Mouse (Mus musculus): ENCODE results near the gene Fam114a1. TPM values are rescaled to one million over a fixed set of nuclear protein-coding genes. Genes with fewer than 3 reads are reported as not detected.
A peak's percentile ranks its signal among the peaks of the same experiment; 100 is the strongest.

Fam114a1 gene
- polyA plus RNA-seq, 1 experiment, result 18.9 TPM

- Histone ChIP-seq H3K27ac (ENCODE audit: insufficient read depth, low read depth, low read length) (no peak overlapping the region), H3K4me3 (ENCODE audit: low read depth, low read length) (no peak overlapping the region), H3K36me3 (ENCODE audit: control insufficient read depth, insufficient read depth, low read length) (peaks cover 14% of the 10 kb centered on the region), H3K4me1 (ENCODE audit: control insufficient read depth, insufficient read depth, insufficient read length, low read length) (no peaks in the 10 kb centered on the region), H3K27me3 (ENCODE audit: control insufficient read depth, insufficient read depth, low read length) (no peaks in the 10 kb centered on the region)
- 77% methylated on average over 7 of the region's 7 CpGs for WGBS
- TF ChIP-seq POLR2A (IDR thresholded peaks at IDR 0.05; ENCODE audit: low read depth, low read length) (no peak), CTCF (IDR thresholded peaks at IDR 0.05; ENCODE audit: extremely low read depth, insufficient read length, insufficient replicate concordance, low read depth, low read length) (no peak)
Measured at GRCm38 (mm10) chr5:65003946-65004535, 34.2 kb downstream of the Fam114a1 start.

GRCm38 (mm10) chr5:65005251-65005650 lies 35.4 kb downstream of the Fam114a1 start:
- no peak overlapping the region for H3K4me3 ChIP-seq (ENCODE audit: low read depth, low read length)
- TF ChIP-seq POLR2A (IDR thresholded peaks at IDR 0.05; ENCODE audit: low read depth, low read length), result no peak
- TF ChIP-seq CTCF (IDR thresholded peaks at IDR 0.05; ENCODE audit: extremely low read depth, insufficient read length, insufficient replicate concordance, low read depth, low read length), result no peak
- no peak overlapping the region for H3K27ac ChIP-seq (ENCODE audit: insufficient read depth, low read depth, low read length)
- WGBS, result 95% methylated on average over 4 of the region's 4 CpGs
- H3K4me1 ChIP-seq (ENCODE audit: control insufficient read depth, insufficient read depth, insufficient read length, low read length), result no peaks in the 10 kb centered on the region
- H3K36me3 ChIP-seq (ENCODE audit: control insufficient read depth, insufficient read depth, low read length), result peaks cover 26% of the 10 kb centered on the region
- no peaks in the 10 kb centered on the region for H3K27me3 ChIP-seq (ENCODE audit: control insufficient read depth, insufficient read depth, low read length)

- Histone ChIP-seq H3K4me3 (ENCODE audit: low read depth, low read length) (no peak overlapping the region), H3K4me1 (ENCODE audit: control insufficient read depth, insufficient read depth, insufficient read length, low read length) (no peaks in the 10 kb centered on the region), H3K27me3 (ENCODE audit: control insufficient read depth, insufficient read depth, low read length) (no peaks in the 10 kb centered on the region), H3K36me3 (ENCODE audit: control insufficient read depth, insufficient read depth, low read length) (peaks cover 30% of the 10 kb centered on the region), H3K27ac (ENCODE audit: insufficient read depth, low read depth, low read length) (no peak overlapping the region)
- 64% methylated on average over 4 of the region's 4 CpGs for WGBS
- no peak for TF ChIP-seq CTCF (IDR thresholded peaks at IDR 0.05; ENCODE audit: extremely low read depth, insufficient read length, insufficient replicate concordance, low read depth, low read length)
- no peak for TF ChIP-seq POLR2A (IDR thresholded peaks at IDR 0.05; ENCODE audit: low read depth, low read length)
Measured at GRCm38 (mm10) chr5:65006011-65006491, 36.2 kb downstream of the Fam114a1 start.

- 42% methylated on average over 7 of the region's 7 CpGs for WGBS
- Histone ChIP-seq H3K27me3 (ENCODE audit: control insufficient read depth, insufficient read depth, low read length) (no peaks in the 10 kb centered on the region), H3K36me3 (ENCODE audit: control insufficient read depth, insufficient read depth, low read length) (peaks cover 38% of the 10 kb centered on the region), H3K4me1 (ENCODE audit: control insufficient read depth, insufficient read depth, insufficient read length, low read length) (no peaks in the 10 kb centered on the region), H3K27ac (ENCODE audit: insufficient read depth, low read depth, low read length) (no peak overlapping the region), H3K4me3 (ENCODE audit: low read depth, low read length) (no peak overlapping the region)
- TF ChIP-seq CTCF (IDR thresholded peaks at IDR 0.05; ENCODE audit: extremely low read depth, insufficient read length, insufficient replicate concordance, low read depth, low read length) (no peak), POLR2A (IDR thresholded peaks at IDR 0.05; ENCODE audit: low read depth, low read length) (no peak)
Measured at GRCm38 (mm10) chr5:65011901-65012573, 42.2 kb downstream of the Fam114a1 start.

GRCm38 (mm10) chr5:65015508-65015907 lies 45.6 kb downstream of the Fam114a1 start:
- Histone ChIP-seq H3K27me3 (ENCODE audit: control insufficient read depth, insufficient read depth, low read length) (no peaks in the 10 kb centered on the region), H3K4me1 (ENCODE audit: control insufficient read depth, insufficient read depth, insufficient read length, low read length) (no peaks in the 10 kb centered on the region; the same call in 1 of the 2 replicates), H3K27ac (ENCODE audit: insufficient read depth, low read depth, low read length) (no peak overlapping the region), H3K4me3 (ENCODE audit: low read depth, low read length) (no peak overlapping the region), H3K36me3 (ENCODE audit: control insufficient read depth, insufficient read depth, low read length) (peaks cover 20% of the 10 kb centered on the region)
- 92% methylated on average over 3 of the region's 3 CpGs for WGBS
- TF ChIP-seq CTCF (IDR thresholded peaks at IDR 0.05; ENCODE audit: extremely low read depth, insufficient read length, insufficient replicate concordance, low read depth, low read length) (no peak), POLR2A (IDR thresholded peaks at IDR 0.05; ENCODE audit: low read depth, low read length) (no peak)

- no peak for TF ChIP-seq POLR2A (IDR thresholded peaks at IDR 0.05; ENCODE audit: low read depth, low read length)
- no peak for TF ChIP-seq CTCF (IDR thresholded peaks at IDR 0.05; ENCODE audit: extremely low read depth, insufficient read length, insufficient replicate concordance, low read depth, low read length)
- no peaks in the 10 kb centered on the region for H3K27me3 ChIP-seq (ENCODE audit: control insufficient read depth, insufficient read depth, low read length)
- no peak overlapping the region for H3K27ac ChIP-seq (ENCODE audit: insufficient read depth, low read depth, low read length)
- H3K4me1 ChIP-seq (ENCODE audit: control insufficient read depth, insufficient read depth, insufficient read length, low read length), result no peaks in the 10 kb centered on the region; the same call in 1 of the 2 replicates
- H3K4me3 ChIP-seq (ENCODE audit: low read depth, low read length), result no peak overlapping the region
- H3K36me3 ChIP-seq (ENCODE audit: control insufficient read depth, insufficient read depth, low read length), result peaks cover 24% of the 10 kb centered on the region
- 67% methylated on average over 8 of the region's 8 CpGs for WGBS
Measured at GRCm38 (mm10) chr5:65019109-65019508, 49.2 kb downstream of the Fam114a1 start.

- Histone ChIP-seq H3K36me3 (ENCODE audit: control insufficient read depth, insufficient read depth, low read length) (peaks cover 22% of the 10 kb centered on the region), H3K4me1 (ENCODE audit: control insufficient read depth, insufficient read depth, insufficient read length, low read length) (no peaks in the 10 kb centered on the region; the same call in 1 of the 2 replicates), H3K4me3 (ENCODE audit: low read depth, low read length) (no peak overlapping the region), H3K27me3 (ENCODE audit: control insufficient read depth, insufficient read depth, low read length) (no peaks in the 10 kb centered on the region), H3K27ac (ENCODE audit: insufficient read depth, low read depth, low read length) (no peak overlapping the region)
- TF ChIP-seq CTCF (IDR thresholded peaks at IDR 0.05; ENCODE audit: extremely low read depth, insufficient read length, insufficient replicate concordance, low read depth, low read length), result peak; percentile 30; the same call in 1 of the 2 replicates
- no peak for TF ChIP-seq POLR2A (IDR thresholded peaks at IDR 0.05; ENCODE audit: low read depth, low read length)
- WGBS, result 19% methylated on average over 7 of the region's 7 CpGs
Measured at GRCm38 (mm10) chr5:65019823-65020222, 50.0 kb downstream of the Fam114a1 start.
